Mouse (Mus musculus) heart, adult 11 months (tissue): Measurements from ENCODE around the gene Myo5a.

Source experiments
- DNase-seq: peaks from one replicate; pipeline ENCODE4 v3.0.0; 2022

Myo5a gene

GRCm38 (mm10) chr9:75253766-75254165 lies 183.0 kb downstream of the Myo5a start:
- no peak for DNase-seq

DNA sequence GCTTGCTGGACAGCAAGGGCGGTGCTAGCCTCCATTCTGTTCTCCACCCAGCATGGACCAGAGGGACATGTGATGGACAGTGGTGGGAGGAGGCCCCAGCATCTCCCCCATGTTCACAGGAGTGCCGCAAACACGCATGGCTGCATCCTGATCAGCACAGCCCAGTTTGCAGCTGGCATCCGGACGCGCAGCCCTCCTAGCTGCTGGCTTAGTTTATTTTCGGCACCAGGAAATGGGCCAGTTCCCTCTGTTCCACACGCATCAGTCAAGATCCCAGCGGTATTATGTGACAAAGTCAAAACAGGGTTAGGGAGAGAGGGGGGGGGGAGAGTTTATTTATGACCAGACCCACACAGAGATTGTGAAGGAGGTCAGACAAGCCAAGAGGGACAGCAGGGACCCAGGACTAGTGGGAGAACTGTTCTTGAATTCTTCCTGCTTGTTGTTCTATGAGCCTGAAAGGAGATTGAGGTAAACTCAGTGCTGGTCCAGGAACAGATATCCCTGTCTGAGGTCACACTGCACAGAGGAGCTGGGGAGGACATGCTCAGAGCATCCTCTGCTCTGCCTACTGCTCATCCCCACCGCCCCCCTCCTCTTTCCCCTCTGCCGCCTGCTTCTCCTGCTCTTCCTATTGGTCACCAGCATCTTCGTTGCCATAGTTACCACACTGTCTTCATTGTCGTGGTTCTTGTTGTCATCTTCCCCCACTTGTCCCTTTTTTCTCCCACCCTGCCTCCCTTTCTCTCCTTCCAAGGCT lies 183.6 kb downstream of the Myo5a start:
- DNase-seq: peak; percentile 98

DNA sequence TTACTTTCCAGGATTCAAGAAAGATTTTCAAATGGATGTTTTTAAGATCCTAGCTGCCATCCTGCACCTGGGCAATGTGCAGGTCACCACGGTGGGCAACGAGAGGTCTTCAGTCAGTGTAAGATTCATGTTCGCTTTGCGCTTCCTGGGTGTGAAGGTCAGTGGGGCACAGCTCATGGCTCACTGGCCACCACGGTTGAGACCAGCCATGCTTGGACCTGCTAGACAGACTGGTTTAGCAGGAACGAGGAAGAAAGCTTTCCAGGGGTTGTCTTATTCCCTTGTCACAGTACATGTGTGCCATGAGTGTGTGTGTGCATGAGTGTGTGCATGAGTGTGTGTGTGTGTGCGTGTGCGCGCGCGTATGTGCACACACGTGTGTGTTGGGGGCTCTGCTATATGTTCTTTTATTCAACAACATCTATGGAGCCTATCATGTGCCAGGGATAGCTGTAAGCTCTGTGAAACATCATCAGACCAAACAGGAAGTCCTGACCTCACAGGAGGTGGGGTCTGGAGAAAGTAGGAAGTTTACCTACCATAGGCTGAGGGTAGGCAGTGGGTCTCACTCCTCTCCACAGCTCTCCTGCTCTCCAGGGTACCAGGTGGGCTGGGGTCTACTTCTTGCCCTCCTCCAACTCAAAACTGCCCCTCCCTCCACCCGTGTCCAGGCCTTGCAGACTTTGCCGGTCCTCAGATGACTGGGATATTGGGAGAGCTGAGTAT lies 185.2 kb downstream of the Myo5a start:
- no peak for DNase-seq

DNA sequence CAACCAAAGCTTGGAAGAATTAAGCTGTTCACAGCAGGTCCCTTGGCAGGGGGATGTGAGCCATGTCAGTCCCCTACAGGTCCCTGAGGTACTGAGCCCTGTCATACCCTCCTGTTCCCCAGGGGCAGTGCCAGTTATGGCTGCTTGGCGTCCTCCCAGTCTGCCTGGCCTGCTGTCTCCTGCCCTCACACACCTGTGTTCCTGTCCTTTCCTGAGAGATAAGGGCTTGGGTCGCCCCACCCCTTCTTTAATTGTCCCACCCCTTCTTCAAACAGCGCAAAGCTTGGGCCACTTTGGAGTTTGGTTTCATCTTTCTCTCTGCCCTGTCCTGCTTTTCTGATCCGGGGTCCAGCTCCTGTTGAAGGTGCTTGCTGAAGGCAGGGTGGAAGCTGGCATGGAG lies 188.0 kb downstream of the Myo5a start:
- no peak for DNase-seq

- no peak for DNase-seq
Observed at GRCm38 (mm10) chr9:75259656-75260055, 188.8 kb downstream of the Myo5a start.

GRCm38 (mm10) chr9:75261332-75261872 lies 190.6 kb downstream of the Myo5a start:
- DNase-seq: no peak

DNA sequence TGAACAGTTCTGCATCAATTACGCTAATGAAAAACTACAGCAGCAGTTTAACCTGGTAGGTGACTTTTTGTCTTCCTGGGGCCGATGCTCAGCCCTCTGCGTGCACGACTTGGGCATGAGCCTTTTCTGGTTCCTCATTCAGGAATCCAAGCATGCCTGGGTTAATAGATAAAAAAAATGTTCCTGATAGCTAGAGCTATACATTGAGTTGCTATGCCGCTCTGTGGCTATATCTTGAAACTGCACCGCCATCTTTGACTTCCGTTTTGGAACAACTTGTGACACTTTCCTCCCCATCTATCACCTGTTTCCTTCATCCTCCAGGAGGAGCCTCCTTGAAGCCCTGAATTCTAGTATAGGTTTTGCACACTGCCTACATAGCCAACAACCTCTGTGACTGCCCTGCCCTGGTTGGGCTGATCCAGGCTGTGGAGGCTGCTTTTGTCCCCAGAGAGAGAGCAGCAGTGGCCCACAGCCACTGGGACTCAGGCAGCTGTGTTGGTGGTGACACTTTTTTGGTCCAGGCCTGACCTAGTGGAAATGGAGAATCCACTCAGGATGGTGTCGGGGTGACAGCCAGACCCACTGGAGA lies 191.5 kb downstream of the Myo5a start:
- no peak for DNase-seq

- DNase-seq: no peak
Observed at GRCm38 (mm10) chr9:75264008-75264718, 193.3 kb downstream of the Myo5a start.

- DNase-seq: no peak
Observed at GRCm38 (mm10) chr9:75267147-75267546, 196.3 kb downstream of the Myo5a start.

- DNase-seq: no peak
Observed at GRCm38 (mm10) chr9:75270382-75270781, 199.6 kb downstream of the Myo5a start.

DNA sequence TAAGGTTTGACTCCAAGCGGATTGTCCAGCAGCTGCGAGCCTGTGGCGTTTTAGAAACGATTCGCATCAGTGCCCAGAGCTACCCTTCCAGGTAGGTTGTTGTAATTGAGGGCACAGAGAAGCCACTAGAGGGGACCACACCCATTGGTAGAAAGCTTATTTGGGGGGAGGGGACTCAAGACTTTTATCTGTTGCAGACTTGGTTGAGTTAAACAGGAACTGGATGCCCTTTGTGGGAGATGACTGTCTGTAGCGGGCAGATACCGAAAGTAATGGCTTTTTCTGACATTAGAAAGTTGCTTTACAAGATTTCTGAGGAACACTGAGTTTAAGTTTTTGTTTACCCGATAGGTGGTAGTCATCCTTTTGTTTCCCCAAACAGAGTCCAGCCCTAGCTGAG lies 200.7 kb downstream of the Myo5a start:
- DNase-seq: no peak
